Mouse (Mus musculus) spleen, embryonic (tissue): Measurements from ENCODE around the gene Arf3.

Experiments used
- CTCF ChIA-PET: fragments of 350-600 bp; sonication (Branson Sonifier 250); formaldehyde crosslinking; loops from one replicate; lab custom pipeline; 2022; lab: Charles Lee

Arf3 gene

DNA sequence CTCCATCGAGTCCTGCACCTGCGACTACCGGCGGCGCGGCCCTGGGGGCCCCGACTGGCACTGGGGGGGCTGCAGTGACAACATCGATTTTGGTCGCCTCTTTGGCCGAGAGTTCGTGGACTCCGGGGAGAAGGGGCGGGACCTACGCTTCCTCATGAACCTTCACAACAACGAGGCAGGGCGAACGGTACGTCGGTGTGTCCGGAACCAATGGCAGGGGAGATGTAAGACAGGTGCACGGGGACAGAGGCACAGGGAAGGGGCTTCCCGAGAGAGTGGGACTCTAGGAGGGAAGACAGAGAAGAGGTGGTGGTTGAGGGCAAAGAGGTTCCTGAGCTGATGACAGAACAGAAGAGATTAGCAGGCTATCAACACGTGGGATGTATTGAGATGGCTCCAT, 28.8 kb upstream of the Arf3 start:
- CTCF ChIA-PET: no interaction called here

DNA sequence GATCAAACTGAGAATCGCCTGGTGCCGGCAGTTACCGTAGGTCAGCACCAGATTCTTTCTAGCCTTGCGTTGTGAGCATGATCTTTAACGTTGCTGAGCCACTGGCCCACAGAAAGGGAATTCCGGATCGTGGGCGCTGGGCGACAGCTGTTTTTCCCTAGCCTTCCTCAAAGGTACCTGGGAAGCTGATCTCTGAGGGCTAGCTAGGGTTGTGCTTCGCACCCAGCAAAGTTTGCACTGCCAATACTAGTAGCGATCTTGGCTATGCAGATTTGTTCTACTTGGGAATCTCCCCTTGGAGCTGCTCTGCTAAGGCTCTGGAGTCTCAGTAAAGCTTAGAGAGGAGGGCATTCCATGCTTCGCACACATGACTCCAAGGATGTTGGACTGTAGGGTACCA, 28.2 kb upstream of the Arf3 start:
- CTCF ChIA-PET: interaction anchor here (1.0 kb wide), 1 partner anchor 17 kb away, joined by 13 read pairs; no protein-coding TSS in a partner anchor

DNA sequence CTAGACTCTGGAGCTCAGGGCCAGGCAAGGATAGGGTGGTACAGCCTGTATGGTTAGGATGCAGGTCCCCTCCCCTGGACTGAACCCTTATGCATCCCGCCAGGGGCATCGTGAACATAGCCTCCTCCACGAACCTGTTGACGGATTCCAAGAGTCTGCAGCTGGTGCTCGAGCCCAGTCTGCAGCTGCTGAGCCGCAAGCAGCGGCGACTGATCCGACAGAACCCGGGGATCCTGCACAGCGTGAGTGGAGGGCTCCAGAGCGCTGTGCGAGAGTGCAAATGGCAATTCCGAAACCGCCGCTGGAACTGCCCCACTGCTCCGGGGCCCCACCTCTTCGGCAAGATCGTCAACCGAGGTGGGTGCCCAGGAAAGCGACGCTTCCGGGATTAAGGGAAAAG, 27.7 kb upstream of the Arf3 start:
- CTCF ChIA-PET: interaction anchor here (0.6 to 1.0 kb wide), 3 partner anchors 17 to 219 kb away, joined by 3 to 13 read pairs (median 4); no protein-coding TSS in a partner anchor

DNA sequence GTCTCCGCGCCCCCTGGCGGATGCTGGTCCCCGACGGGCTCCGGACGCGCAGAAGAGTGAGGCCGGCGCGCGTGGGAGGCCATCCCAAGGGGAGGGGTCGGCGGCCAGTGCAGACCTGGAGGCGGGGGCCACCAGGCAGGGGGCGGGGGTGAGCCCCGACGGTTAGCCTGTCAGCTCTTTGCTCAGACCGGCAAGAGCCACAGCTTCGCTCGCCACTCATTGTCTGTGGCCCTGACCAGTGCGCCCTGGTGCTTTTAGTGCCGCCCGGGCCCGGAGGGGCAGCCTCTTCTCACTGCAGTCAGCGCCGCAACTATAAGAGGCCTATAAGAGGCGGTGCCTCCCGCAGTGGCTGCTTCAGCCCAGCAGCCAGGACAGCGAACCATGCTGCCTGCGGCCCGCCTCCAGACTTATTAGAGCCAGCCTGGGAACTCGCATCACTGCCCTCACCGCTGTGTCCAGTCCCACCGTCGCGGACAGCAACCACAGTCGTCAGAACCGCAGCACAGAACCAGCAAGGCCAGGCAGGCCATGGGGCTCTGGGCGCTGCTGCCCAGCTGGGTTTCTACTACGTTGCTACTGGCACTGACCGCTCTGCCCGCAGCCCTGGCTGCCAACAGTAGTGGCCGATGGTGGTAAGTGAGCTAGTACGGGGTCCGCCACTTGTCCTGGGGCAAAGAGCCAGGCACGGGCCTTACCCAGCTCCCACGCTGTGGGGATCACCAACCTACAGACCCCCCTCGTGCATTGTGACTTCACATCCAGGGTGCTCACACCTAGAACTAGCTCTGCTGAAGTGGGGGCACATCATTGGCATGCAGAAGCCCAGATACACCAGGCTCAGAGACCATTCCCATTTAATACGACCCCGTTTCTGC, 26.9 kb upstream of the Arf3 start, which contains the start of gene Wnt1:
Wnt1 (plus strand) TSS at position 197 of the 875 bp plus-strand sequence.
- CTCF ChIA-PET: interaction anchor here (0.6 to 0.7 kb wide), 2 partner anchors 33 to 218 kb away, joined by 4 to 7 read pairs; no protein-coding TSS in a partner anchor

DNA sequence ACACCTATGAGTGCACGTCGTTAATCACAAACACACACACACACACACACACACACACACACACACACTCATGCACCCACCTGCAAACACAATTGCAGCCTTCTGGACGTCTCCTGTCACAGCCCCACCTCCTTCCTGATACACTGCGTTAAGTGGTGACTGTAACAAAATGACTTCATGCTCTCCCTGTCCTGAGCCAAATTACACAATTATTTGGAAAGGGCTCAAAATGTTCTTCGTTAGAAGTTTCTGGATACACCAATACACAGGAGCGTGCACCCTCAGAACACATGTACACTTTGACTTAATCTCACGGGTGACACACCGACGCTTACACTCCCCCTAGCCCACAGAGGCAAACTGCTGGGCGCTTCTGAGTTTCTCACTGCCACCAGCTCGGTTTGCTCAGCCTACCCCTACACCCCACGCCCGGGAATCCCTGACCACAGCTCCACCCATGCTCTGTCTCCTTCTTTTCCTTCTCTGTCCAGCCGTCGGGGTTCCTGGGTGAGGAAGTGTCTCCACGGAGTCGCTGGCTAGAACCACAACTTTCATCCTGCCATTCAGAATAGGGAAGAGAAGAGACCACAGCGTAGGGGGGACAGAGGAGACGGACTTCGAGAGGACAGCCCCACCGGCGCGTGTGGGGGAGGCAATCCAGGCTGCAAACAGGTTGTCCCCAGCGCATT, 26.1 kb upstream of the Arf3 start:
- CTCF ChIA-PET: interaction anchor here (0.6 kb wide), 1 partner anchor 33 kb away, joined by 7 read pairs; no protein-coding TSS in a partner anchor

DNA sequence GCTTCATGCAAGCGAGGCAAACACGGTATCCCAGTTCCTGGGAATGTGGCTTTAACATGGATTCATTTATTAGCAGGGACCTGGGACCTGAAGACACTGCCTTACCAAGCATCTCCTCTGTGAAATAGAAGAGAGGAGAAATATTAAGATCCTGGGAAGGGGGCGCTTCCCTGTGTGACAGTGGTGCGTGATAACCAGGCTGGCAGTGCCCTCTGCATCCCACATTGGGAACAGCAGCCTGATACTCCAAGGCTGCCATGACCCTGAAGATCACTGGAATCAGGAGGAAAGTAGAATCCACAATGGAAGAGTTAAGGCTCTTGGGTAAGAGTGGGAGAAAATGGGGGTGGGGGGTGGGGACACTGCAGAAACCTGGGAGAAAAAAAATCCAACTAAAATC, 24.9 kb upstream of the Arf3 start:
- CTCF ChIA-PET: no interaction called here

DNA sequence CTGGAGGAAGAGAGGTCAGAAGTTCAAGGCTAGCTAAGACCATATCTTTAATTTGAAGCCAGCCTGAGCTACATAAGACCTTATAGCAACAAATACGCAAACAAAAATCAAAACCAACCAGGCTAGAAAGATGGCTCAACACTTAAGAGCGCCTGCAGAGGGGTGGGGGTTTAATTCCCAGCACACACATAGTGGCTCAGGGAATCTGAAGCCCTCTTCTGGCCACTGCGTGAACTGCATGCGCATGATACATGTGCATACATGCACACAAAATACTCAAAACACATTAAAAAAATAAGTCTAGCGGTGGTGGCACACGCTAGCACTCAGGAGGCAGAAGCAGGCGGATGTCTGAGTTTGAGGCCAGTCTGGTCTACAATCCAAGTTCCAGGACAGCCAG, 22.7 kb upstream of the Arf3 start:
- CTCF ChIA-PET: interaction anchor here (0.6 kb wide), 1 partner anchor 63 kb away, joined by 3 read pairs; no protein-coding TSS in a partner anchor

DNA sequence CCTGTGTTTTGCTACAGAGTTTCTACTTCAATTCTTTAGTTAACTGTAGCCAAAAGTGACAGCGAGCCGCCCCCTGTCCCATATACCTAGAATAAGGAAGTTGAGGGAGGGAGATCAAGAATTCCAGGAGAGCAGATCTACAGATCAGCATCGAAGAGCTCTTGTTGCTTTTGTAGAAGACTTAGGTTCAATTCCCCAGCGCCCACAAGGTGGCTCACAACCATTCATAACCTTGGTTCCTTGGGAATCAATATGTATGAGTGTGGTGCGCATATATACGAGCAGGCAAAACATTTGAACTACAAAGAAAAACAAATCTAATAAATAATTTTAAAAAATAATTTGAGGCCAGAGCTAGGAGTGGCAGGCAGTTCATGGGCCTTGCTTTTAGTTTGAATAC, 18.2 kb upstream of the Arf3 start:
- CTCF ChIA-PET: no interaction called here

DNA sequence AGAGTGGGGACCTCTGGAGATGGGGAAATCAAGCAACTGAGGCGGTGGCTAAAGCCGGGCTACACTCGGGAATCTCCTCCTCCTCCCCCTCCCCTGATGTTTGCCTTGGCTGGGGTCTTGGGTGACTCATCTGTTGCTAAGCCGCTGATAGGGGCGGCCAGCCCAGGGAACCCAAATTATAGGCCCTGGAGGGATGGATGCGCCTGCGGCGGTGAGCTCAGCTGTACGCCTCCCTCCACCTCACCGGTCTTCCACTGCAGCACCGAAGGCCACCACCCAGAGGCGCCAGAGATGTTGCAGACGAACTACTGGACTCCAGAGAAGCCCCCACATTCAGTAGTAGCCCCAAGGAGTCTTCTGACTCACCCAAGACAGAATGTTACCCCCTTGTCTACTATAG, 17.6 kb upstream of the Arf3 start:
- CTCF ChIA-PET: no interaction called here

DNA sequence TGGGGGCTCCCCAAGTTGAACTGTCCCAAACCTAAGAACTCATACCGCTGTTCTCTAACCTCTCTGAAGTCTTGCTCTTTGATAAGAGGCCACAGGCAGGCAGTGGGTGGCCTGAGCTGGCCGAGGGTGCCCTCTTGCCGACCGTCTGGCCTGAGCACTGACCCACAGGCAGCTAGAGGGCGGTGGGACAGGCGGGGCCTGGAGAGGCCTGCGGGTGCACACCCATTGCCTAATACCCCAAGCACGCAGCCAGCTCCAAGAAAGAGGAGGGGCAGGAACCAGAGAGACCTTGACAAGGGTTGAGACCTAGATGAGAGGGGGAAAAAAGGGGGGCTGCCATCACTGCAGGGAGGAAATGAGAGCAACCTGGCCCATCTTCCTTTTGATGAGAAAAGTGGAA, 17.1 kb upstream of the Arf3 start:
- CTCF ChIA-PET: no interaction called here

DNA sequence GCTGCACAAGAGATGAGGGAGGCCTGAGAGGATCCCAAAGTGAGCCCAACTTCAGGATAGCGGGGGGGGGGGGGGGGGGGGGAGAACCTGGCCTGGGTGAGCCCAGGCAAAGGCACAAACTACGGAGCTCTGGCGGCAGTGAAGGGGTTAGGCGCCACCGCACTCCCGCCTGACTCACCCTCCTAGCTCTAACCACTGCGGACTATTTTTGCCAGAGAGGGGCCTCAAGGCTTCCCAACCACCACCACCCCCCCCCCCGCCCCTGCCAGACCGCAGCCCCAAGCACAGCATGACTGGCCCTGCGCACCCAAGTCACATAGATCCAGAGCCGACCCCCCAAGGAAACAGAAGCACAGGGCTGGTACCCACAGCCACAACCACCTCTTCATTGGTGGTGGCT, 15.8 kb upstream of the Arf3 start:
- CTCF ChIA-PET: interaction anchor here (0.6 kb wide), 1 partner anchor 20 kb away, joined by 8 read pairs; no protein-coding TSS in a partner anchor

DNA sequence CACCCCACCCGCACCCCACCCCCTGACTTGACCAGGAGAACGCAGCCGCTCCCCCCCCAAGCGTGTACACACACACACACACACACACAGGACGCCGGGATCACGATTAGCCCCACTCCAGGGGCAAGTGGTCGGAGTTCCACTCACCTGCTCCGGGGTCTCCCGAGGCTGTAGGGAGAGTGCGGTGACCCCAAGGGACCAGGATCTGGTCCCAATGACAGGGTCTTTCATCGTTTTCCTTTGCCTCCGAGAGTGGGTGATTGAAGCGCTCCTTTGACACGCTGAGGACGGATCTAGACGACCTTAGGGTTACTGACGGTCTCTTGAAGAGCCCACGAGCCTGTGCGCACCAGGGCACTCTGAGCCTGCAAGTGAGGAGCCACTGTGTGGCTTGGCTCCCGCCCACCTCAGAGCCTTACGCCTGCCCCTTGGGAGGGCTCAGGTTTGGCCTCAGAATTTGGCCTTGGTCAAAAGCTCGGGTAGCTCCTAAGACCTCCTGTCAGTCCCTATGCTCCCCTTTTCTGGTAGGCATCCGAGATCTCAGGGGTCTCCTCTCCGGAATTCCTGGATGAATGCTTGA, 15.3 kb upstream of the Arf3 start:
- CTCF ChIA-PET: interaction anchor here (0.7 kb wide), 1 partner anchor 44 kb away, joined by 4 read pairs; no protein-coding TSS in a partner anchor

DNA sequence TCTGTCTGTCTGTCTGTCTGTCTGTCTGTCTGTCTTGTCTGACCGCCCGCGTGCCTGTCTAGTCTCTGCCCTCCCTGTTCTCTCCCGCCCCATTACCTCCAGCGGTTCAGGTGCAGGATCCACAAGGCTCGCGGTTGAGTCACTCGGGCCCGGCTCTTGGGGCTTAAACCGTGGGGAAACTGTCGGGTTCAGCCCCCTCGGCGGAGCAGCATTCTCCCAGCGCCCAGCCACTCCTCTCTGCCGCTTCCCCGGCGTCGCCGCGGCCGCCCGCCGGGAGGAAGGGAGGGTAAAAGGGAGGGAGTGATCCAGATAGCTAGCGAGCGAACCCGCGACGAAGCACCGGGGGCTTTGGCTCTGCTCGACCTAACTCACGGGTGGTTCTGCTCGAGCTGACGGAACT, 14.7 kb upstream of the Arf3 start, which contains the start of gene Wnt10b:
Wnt10b (minus strand) TSS at position 389 of the 400 bp plus-strand sequence.
- CTCF ChIA-PET: interaction anchor here (0.7 kb wide), 1 partner anchor 43 kb away, joined by 4 read pairs; no protein-coding TSS in a partner anchor

DNA sequence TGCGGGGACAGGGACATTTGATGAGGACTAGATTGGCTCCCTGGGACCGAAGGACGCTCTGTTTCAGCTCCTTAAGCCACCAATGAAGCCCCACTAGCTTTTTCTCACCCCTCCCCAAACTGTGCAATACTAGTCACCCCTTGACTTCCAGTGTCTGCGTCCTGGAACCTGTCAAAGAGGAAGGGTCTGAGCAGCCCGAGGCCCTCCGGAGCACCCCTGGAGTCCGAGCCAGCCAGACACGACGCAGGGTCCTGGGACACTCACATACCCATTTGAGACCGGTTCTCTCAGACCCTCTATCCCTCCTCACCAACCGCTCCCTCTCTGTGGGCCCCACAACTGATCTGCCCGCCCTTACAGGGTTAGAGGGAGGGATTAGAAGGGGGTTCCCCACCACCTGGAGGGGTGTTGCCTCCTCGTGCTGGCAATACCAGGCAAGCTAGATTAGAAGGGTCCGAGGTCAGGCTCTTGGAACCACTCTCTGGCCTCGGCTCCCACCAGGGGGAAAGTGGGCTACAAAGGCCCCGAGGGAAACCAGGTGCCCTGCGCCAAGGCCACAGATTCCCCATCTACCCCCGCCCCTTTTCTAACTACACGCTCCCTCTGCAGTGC, 14.1 kb upstream of the Arf3 start:
- CTCF ChIA-PET: no interaction called here

DNA sequence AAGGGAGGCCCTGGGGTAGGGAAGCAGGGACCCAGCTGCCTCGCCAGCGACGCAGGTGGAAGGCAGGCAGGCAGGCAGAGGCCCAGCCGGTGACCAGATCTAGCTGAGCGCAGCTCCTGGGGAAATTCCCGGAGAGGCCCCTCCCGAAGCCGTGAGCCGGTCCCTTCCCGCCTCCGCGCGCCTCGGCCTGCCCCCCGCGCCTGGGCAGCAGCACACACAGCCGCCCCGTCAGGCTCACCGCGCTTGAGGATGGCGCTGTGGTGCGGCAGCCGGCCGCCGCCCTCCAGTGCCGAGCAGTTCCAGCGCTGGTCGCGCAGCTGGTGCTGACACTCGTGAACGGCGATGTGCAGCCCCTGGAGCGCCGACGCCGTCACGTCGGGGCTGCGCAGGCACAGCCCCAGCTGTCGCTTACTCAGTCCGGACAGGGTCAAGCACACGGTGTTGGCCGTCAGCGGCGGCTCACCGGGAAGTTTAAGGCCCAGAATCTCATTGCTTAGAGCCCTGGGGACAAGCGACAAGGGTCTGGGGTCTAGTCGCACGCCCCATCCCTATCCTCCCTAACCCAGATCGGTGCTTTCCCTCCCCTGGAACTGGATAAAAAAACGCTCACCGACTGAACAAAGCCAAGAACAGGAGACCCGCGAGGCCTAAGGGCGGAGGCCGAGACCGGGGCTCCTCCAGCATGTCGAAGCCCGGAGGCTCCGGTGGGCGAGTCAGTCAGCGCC, 13.4 kb upstream of the Arf3 start:
- CTCF ChIA-PET: interaction anchor here (0.8 kb wide), 1 partner anchor 376 kb away, joined by 9 read pairs; no protein-coding TSS in a partner anchor

DNA sequence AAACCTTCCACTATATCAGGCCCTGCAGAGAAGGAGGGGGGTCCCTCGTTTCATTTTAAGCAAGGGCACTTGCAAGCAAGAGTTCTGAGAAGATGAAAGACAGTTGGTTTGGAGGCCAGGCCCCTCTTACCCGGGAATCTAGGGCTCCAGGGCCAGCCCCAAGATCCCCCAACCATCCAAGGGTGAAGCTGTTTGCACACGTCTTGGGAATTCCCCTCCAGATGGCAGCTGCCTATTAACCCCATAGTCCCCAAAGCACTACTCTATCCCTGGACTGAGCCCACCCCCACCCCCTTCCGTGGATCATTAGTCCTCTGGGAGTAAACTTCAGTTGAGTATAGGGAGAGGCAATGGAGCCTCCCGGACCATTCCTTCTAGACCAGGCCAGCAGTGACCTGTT, 12.5 kb upstream of the Arf3 start:
- CTCF ChIA-PET: interaction anchor here (0.5 to 0.7 kb wide), 2 partner anchors 258 to 1876 kb away, joined by 3 to 5 read pairs; no protein-coding TSS in a partner anchor

DNA sequence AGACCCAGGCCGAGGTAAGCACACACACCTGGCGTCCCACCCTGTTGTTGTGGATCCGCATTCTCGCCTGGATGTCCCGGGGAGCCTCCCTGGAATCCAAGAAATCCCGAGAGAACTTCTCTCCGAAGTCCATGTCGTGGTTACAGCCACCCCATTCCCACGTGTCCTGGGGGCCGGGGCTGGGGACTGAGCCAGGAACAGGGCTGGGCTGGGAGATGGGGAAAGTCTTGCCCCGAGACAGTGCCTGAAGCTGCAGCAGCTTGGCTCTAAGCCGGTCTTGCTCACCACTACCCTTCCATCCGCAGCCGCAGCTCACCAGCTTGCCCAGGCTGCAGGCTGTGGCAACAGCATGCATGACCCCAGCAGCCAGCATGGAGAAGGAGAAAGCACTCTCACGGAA, 11.1 kb upstream of the Arf3 start:
- CTCF ChIA-PET: no interaction called here

DNA sequence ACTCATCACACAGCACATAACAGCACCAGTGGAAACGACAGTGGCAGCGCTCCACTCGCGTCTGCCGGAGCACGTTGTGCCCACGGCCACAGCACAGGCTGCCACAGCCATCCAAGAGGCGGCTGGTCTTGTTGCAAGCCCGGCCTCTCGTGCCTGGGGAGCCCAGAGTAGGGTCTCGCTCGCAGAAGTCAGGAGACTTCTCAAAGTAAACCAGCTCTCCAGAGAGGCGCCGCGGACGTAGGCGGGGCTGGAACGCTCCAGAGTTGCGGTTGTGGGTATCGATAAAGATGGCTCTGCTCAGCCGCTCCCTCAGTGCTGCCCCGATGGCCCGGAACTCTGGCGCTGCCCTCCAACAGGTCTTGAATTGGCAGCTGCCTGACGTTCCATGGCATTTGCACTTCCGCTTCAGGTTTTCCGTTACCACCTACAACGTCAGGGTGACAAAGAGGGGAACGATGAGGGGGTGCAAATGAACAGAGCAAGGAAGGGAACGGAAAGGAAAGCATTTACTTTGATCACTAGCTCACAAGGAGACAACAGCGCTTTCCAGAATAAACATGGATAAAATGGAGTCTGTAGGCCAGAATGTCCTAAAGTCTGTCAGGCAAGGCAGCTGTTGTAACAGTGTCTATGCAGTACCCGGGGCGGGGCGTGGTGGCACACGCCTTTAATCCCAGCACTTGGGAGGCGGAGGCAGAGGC, 9.6 kb upstream of the Arf3 start:
- CTCF ChIA-PET: interaction anchor here (0.5 kb wide), 1 partner anchor 725 kb away, joined by 3 read pairs; no protein-coding TSS in a partner anchor

DNA sequence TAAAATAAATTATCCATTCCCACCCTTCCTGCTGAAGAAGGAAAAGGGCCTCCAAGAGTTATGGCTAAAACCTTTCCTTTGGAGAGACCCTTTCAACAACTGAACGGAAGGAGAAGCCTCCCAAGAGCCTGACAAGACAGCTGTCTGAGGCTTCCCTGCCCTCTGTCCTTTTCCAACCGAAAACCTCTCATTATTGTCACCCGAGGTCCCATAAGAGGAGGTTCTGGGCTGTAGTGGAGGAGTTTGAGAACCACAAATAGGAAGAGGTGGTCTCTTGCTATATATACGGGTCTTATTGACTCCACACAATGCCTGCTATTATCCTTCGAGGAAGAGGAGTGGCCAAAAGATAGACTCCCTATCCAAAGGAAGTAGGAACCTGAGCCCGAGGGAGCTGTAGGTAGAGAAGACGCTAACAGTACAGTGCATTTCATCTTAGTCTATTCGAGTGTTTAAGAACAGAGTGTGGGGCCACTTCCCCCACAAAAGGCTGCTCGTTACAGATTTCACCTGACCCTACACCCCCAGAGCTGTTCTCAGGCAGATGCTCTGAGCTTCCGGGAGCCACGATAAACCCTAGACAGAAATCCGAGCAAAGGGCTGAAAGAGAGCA, 8.9 kb upstream of the Arf3 start:
- CTCF ChIA-PET: no interaction called here
